ENCODE assay signal across 11 mouse cellular contexts in genomic region chr4:122892157-122892556, GRCm38 (mm10). TPM values are rescaled to one million over a fixed set of nuclear protein-coding genes. Genes with fewer than 3 reads are reported as not detected.
DNase-seq lines count a peak whose midpoint lies in the region; ATAC-seq and TF ChIP-seq lines count a peak whose summit lies in the region.
"Had no signal": no experiment of that assay in that cellular context is flagged by ENCODE, and none has a peak within 500 bp of the region (broad histone marks: within the 10 kb centered on the region; RNA-seq: fewer than 3 reads in every experiment).

No protein-coding gene starts in this region.

- H3K27ac ChIP-seq in forebrain, embryonic 16.5 days (ENCODE audit: low read length): peak overlapping the region; percentile 48; the same call in 1 of the 2 replicates
- H3K27ac ChIP-seq in forebrain, embryonic 14.5 days (ENCODE audit: low read depth, low read length): no peak overlapping the region
- peak overlapping the region; percentile 92 for H3K27ac ChIP-seq in bone marrow macrophage, adult 2 months (ENCODE audit: insufficient read depth, low read depth, low read length)
- H3K27ac ChIP-seq: embryonic facial prominence, embryonic 15.5 days; kidney, postnatal 0 days; limb, embryonic 12.5 days had no signal

- peaks cover 14% of the 10 kb centered on the region for H3K4me1 ChIP-seq in forebrain, embryonic 16.5 days (replicated peaks; ENCODE audit: control insufficient read depth, insufficient read depth, low read length)
- H3K4me1 ChIP-seq in forebrain, embryonic 14.5 days (ENCODE audit: control insufficient read depth, insufficient read depth, low read length): peaks cover 8% of the 10 kb centered on the region; the same call in 1 of the 2 replicates
- H3K4me1 ChIP-seq in bone marrow macrophage, adult 2 months (ENCODE audit: control insufficient read depth, insufficient read depth, low read length): peaks cover 46% of the 10 kb centered on the region

- no peak overlapping the region for H3K4me3 ChIP-seq in forebrain, embryonic 16.5 days (replicated peaks; ENCODE audit: low read length)
- no peak overlapping the region for H3K4me3 ChIP-seq in forebrain, embryonic 14.5 days (ENCODE audit: low read depth, low read length)
- peak overlapping the region; percentile 40 for H3K4me3 ChIP-seq in bone marrow macrophage, adult 2 months (ENCODE audit: insufficient read depth, low read length)
- H3K4me3 ChIP-seq: embryonic facial prominence, embryonic 15.5 days; limb, embryonic 12.5 days had no signal

- no peak for ATAC-seq in forebrain, embryonic 16.5 days
- no peak for ATAC-seq in forebrain, embryonic 14.5 days

- no peak for TF ChIP-seq POLR2A in bone marrow macrophage, adult 2 months (IDR thresholded peaks at IDR 0.05; ENCODE audit: borderline replicate concordance, low read depth, low read length)

- no peak for TF ChIP-seq CTCF in bone marrow macrophage, adult 2 months (IDR thresholded peaks at IDR 0.05; ENCODE audit: low read depth, low read length)

- DNase-seq in forebrain, embryonic 14.5 days (ENCODE audit: low spot score): no peak
- DNase-seq in layer of hippocampus, adult 9-11 months: peak; percentile 77
- DNase-seq in layer of hippocampus, postnatal 36 days: no peak
- DNase-seq in lung, postnatal 25 days (ENCODE audit: low spot score): peak; percentile 44
- no peak for DNase-seq in thymus, postnatal 0 days (ENCODE audit: low spot score)
- no peak for DNase-seq in retina, postnatal 1 day

- 70% methylated on average over 5 of the region's 5 CpGs for WGBS in forebrain, embryonic 16.5 days
- 87% methylated on average over 5 of the region's 5 CpGs for WGBS in forebrain, embryonic 14.5 days

- H3K27me3 ChIP-seq in forebrain, embryonic 16.5 days (replicated peaks; ENCODE audit: control insufficient read depth, insufficient read depth, low read length): no peaks in the 10 kb centered on the region
- no peaks in the 10 kb centered on the region for H3K27me3 ChIP-seq in forebrain, embryonic 14.5 days (replicated peaks; ENCODE audit: control insufficient read depth, insufficient read depth, low read length)
- H3K27me3 ChIP-seq: embryonic facial prominence, embryonic 15.5 days had no signal

- no peak overlapping the region for H3K9ac ChIP-seq in forebrain, embryonic 16.5 days (replicated peaks; ENCODE audit: low read depth, low read length)
- no peak overlapping the region for H3K9ac ChIP-seq in forebrain, embryonic 14.5 days (ENCODE audit: low read length)
- H3K9ac ChIP-seq: embryonic facial prominence, embryonic 15.5 days; limb, embryonic 12.5 days had no signal

- H3K4me2 ChIP-seq in forebrain, embryonic 16.5 days (ENCODE audit: low read length): no peak overlapping the region
- H3K4me2 ChIP-seq in forebrain, embryonic 14.5 days (ENCODE audit: low read length): no peak overlapping the region
- H3K4me2 ChIP-seq: embryonic facial prominence, embryonic 15.5 days; limb, embryonic 12.5 days had no signal

- no peaks in the 10 kb centered on the region for H3K36me3 ChIP-seq in forebrain, embryonic 16.5 days (ENCODE audit: control insufficient read depth, insufficient read depth)
- H3K36me3 ChIP-seq in forebrain, embryonic 14.5 days (ENCODE audit: control insufficient read depth, insufficient read depth, low read length): no peaks in the 10 kb centered on the region
- H3K36me3 ChIP-seq: embryonic facial prominence, embryonic 15.5 days; limb, embryonic 12.5 days had no signal

- no peaks in the 10 kb centered on the region for H3K9me3 ChIP-seq in forebrain, embryonic 16.5 days (ENCODE audit: control insufficient read depth, low read length)
- H3K9me3 ChIP-seq in forebrain, embryonic 14.5 days (replicated peaks; ENCODE audit: control insufficient read depth, low read length): no peaks in the 10 kb centered on the region
- H3K9me3 ChIP-seq: embryonic facial prominence, embryonic 15.5 days; limb, embryonic 12.5 days had no signal

RNA-seq across cellular contexts. Expression of gene Cap1, which starts 6.3 kb away (rescaled TPM):
- 77.5 and 80.8 TPM in 2 replicates for polyA plus RNA-seq in forebrain, embryonic 16.5 days (2015; fragmentation: Nextera tagmentation; extraction: Ambion mirVana)
- polyA plus RNA-seq in forebrain, embryonic 14.5 days (2014; fragmentation: Nextera tagmentation; extraction: Ambion mirVana): 73.7 and 77.7 TPM in 2 replicates
- 100 to 1,000 TPM; 305 to 314 TPM for total RNA-seq in layer of hippocampus, postnatal 36 days (2021)
- 495 and 593 TPM in 2 replicates for polyA plus RNA-seq in bone marrow macrophage, adult 2 months (2012; ENCODE audit: insufficient read depth, insufficient read length, missing spikeins)
- polyA plus RNA-seq in thymus, postnatal 0 days (2015; fragmentation: Nextera tagmentation; extraction: Ambion mirVana): 91.9 and 106 TPM in 2 replicates

RNA-seq across cellular contexts. Expression of gene Ppt1, which starts 56.1 kb away (rescaled TPM):
- 72.3 and 85.2 TPM in 2 replicates for polyA plus RNA-seq in forebrain, embryonic 16.5 days (2015; fragmentation: Nextera tagmentation; extraction: Ambion mirVana)
- polyA plus RNA-seq in forebrain, embryonic 14.5 days (2014; fragmentation: Nextera tagmentation; extraction: Ambion mirVana): 54.9 and 63.7 TPM in 2 replicates
- total RNA-seq in layer of hippocampus, postnatal 36 days (2021): 10 to 100 TPM; 81.6 to 82.9 TPM
- polyA plus RNA-seq in bone marrow macrophage, adult 2 months (2012; ENCODE audit: insufficient read depth, insufficient read length, missing spikeins): 152 and 158 TPM in 2 replicates
- 118 and 131 TPM in 2 replicates for polyA plus RNA-seq in thymus, postnatal 0 days (2015; fragmentation: Nextera tagmentation; extraction: Ambion mirVana)

Comparison
In these comparisons a context has a peak if more than half of its experiments do, and no peak if none do; other contexts are left out.
1. DNase-seq: peak in layer of hippocampus, adult 9-11 months (single experiment) and lung, postnatal 25 days (single experiment); none in forebrain, embryonic 14.5 days (single experiment), layer of hippocampus, postnatal 36 days (0 of 2), thymus, postnatal 0 days (single experiment) and retina, postnatal 1 day (single experiment).